Mouse (Mus musculus): ENCODE measurements around the gene Gm10638.

The Gm10638 gene

GRCm38 (mm10) chr8:86741627-86742026 is 3.9 kb upstream of the Gm10638 start:
- DNase-seq, result no peak

- DNase-seq, result no peak
Observed at GRCm38 (mm10) chr8:86742605-86743345, 2.7 kb upstream of the Gm10638 start.

- DNase-seq, result no peak
Observed at GRCm38 (mm10) chr8:86744313-86745220, 932 bp upstream of the Gm10638 start.

GRCm38 (mm10) chr8:86745935-86746441 is 489 bp downstream of the Gm10638 start:
- peak; percentile 95 to 97 for DNase-seq

GRCm38 (mm10) chr8:86746511-86746910 is 1.0 kb downstream of the Gm10638 start:
- peak; percentile 21 to 31 for DNase-seq

- no peak for DNase-seq
Observed at GRCm38 (mm10) chr8:86749842-86750241, 4.3 kb downstream of the Gm10638 start.

- peak; percentile 23 to 24 for DNase-seq
Observed at GRCm38 (mm10) chr8:86756948-86757733, 11.6 kb downstream of the Gm10638 start.

- no peak for DNase-seq
Observed at GRCm38 (mm10) chr8:86758651-86759050, 13.2 kb downstream of the Gm10638 start.

- DNase-seq, result no peak
Observed at GRCm38 (mm10) chr8:86759090-86759491, 13.6 kb downstream of the Gm10638 start.

GRCm38 (mm10) chr8:86760746-86761145 is 15.2 kb downstream of the Gm10638 start:
- DNase-seq, result no peak

- DNase-seq, result no peak
Observed at GRCm38 (mm10) chr8:86762806-86763205, 17.3 kb downstream of the Gm10638 start.

GRCm38 (mm10) chr8:86765155-86765554 is 19.7 kb downstream of the Gm10638 start:
- DNase-seq, result no peak

GRCm38 (mm10) chr8:86765669-86766068 is 20.2 kb downstream of the Gm10638 start:
- no peak for DNase-seq

GRCm38 (mm10) chr8:86766548-86767211 is 21.2 kb downstream of the Gm10638 start:
- DNase-seq, result no peak

GRCm38 (mm10) chr8:86768499-86768898 is 23.0 kb downstream of the Gm10638 start:
- peak in 1 of 2 experiments; percentile 8 for DNase-seq

GRCm38 (mm10) chr8:86769945-86770715 is 24.6 kb downstream of the Gm10638 start:
- no peak for DNase-seq

- no peak for DNase-seq
Observed at GRCm38 (mm10) chr8:86779207-86779606, 33.7 kb downstream of the Gm10638 start.

GRCm38 (mm10) chr8:86781094-86781493 is 35.6 kb downstream of the Gm10638 start:
- no peak for DNase-seq

- no peak for DNase-seq
Observed at GRCm38 (mm10) chr8:86786498-86786897, 41.0 kb downstream of the Gm10638 start.

GRCm38 (mm10) chr8:86787891-86788420 is 42.5 kb downstream of the Gm10638 start:
- no peak for DNase-seq

- DNase-seq, result no peak
Observed at GRCm38 (mm10) chr8:86789576-86789975, 44.1 kb downstream of the Gm10638 start.
